Mouse (Mus musculus) kidney, adult 2 months (tissue): Measurements from ENCODE around the gene Hs3st3a1.

ENCODE experiments used
- CTCF ChIP-seq: fragments of 200-500 bp; conservative IDR thresholded peaks from 2 replicates; pipeline ENCODE4 v1.5.1; 2011; ENCODE audit warnings: low read depth, mild to moderate bottlenecking, control low read depth, low read length, moderate library complexity, mixed read lengths; ENCODE audit not compliant: insufficient read depth, insufficient read length
- POLR2A ChIP-seq: fragments of 200-500 bp; IDR thresholded peaks from one replicate; pipeline ENCODE4 v1.6.1; 2011; ENCODE audit warnings: low read depth, low read length, control low read depth

GRCm38 (mm10) chr11:64494448-64494847 lies 59.3 kb downstream of the Hs3st3a1 start:
- TF ChIP-seq CTCF = no peak
- no peak for TF ChIP-seq POLR2A
